In the genomic region with DNA sequence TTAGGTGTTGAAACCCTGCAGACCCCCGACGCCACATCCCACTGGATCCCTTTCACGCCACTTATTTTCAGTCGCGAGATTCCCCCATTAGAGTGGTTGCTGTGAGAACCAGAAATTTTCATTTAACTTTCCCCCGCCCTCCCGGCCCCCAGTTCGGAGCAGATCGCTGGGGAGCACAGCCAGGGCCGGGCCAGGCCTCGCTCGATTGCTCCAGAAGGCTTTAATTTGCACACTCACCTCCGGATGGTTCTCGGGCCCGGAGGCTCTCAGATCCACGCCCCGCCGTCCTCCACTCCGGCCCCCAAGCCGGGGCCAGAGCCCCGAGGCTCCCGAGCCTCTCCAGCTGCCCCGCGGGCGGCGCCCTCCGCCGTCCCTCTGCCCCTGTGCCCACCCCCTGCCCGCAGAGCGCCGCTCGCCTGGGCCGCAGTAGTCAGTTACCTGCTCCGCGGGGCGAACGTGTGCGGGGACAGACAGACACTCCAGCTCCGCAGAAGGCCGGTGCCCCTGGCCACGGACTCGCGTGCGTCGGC, we compare ENCODE assay signal across 8 mouse cellular contexts.
DNase-seq lines count a peak whose midpoint lies in the region; ATAC-seq lines count a peak whose summit lies in the region.

No protein-coding gene starts in this region.

- H3K9me3 ChIP-seq in heart, embryonic 13.5 days = no peaks in the 10 kb centered on the region
- H3K9me3 ChIP-seq in intestine, embryonic 15.5 days = no peaks in the 10 kb centered on the region
- no peaks in the 10 kb centered on the region for H3K9me3 ChIP-seq in lung, embryonic 15.5 days

- peak overlapping the region; percentile 68 for H3K4me3 ChIP-seq in heart, embryonic 13.5 days
- H3K4me3 ChIP-seq in intestine, embryonic 15.5 days (replicated peaks) = peak overlapping the region; percentile 55
- H3K4me3 ChIP-seq in lung, embryonic 15.5 days = peak overlapping the region; percentile 56

- WGBS in heart, embryonic 13.5 days = 2% methylated on average over 45 of the region's 45 CpGs
- whole genome bisulfite sequencing in intestine, embryonic 15.5 days = 2% methylated on average over 45 of the region's 45 CpGs
- under 1% methylated on average over 44 of the region's 45 CpGs for WGBS in lung, embryonic 15.5 days

- no peak; the same call in 1 of the 2 replicates for ATAC-seq in heart, embryonic 13.5 days (ENCODE audit: extremely low read depth, insufficient number of reproducible peaks, low FRiP score, low TSS enrichment)
- 0 out of 2 replicates have a peak, but pooled peaks have one; percentile 18 for ATAC-seq in intestine, embryonic 15.5 days
- ATAC-seq in lung, embryonic 15.5 days (ENCODE audit: borderline replicate concordance, extremely low read depth, low FRiP score, low TSS enrichment) = peak; percentile 47

- intact Hi-C loops in heart, postnatal 36 days (cut with DNase I) = no loop called here

- H3K4me2 ChIP-seq in heart, embryonic 13.5 days = peak overlapping the region; percentile 99
- H3K4me2 ChIP-seq in intestine, embryonic 15.5 days (replicated peaks) = peak overlapping the region; percentile 99
- H3K4me2 ChIP-seq in lung, embryonic 15.5 days = peak overlapping the region; percentile 99

- H3K9ac ChIP-seq in heart, embryonic 13.5 days = peak overlapping the region; percentile 20; the same call in 1 of the 2 replicates
- H3K9ac ChIP-seq in intestine, embryonic 15.5 days = no peak overlapping the region; the same call in 1 of the 2 replicates
- peak overlapping the region; percentile 40 for H3K9ac ChIP-seq in lung, embryonic 15.5 days

- peaks cover 26% of the 10 kb centered on the region for H3K4me1 ChIP-seq in heart, embryonic 13.5 days
- H3K4me1 ChIP-seq in intestine, embryonic 15.5 days (replicated peaks) = peaks cover 16% of the 10 kb centered on the region
- H3K4me1 ChIP-seq in lung, embryonic 15.5 days = peaks cover 18% of the 10 kb centered on the region

- no peaks in the 10 kb centered on the region for H3K36me3 ChIP-seq in heart, embryonic 13.5 days
- no peaks in the 10 kb centered on the region for H3K36me3 ChIP-seq in intestine, embryonic 15.5 days
- no peaks in the 10 kb centered on the region for H3K36me3 ChIP-seq in lung, embryonic 15.5 days

- peaks cover 50% of the 10 kb centered on the region for H3K27me3 ChIP-seq in heart, embryonic 13.5 days (replicated peaks)
- peaks cover 25% of the 10 kb centered on the region for H3K27me3 ChIP-seq in intestine, embryonic 15.5 days (replicated peaks)
- peaks cover 41% of the 10 kb centered on the region for H3K27me3 ChIP-seq in lung, embryonic 15.5 days

- DNase-seq in heart, postnatal 36 days = no peak
- peak; percentile 5 to 8 for DNase-seq in cerebellum, postnatal 36 days
- no peak for DNase-seq in layer of hippocampus, adult 9-10 months (ENCODE audit: low spot score)
- no peak for DNase-seq in left cerebral cortex, adult 8-10 months (ENCODE audit: low spot score in 2 of 2)
- no peak for DNase-seq in natural killer cell, adult 2 months (ENCODE audit: low spot score in 2 of 2)

- H3K27ac ChIP-seq in heart, embryonic 13.5 days (replicated peaks) = no peak overlapping the region
- H3K27ac ChIP-seq in intestine, embryonic 15.5 days = no peak overlapping the region
- H3K27ac ChIP-seq in lung, embryonic 15.5 days = peak overlapping the region; percentile 85

Comparison
In these comparisons a context has a peak if more than half of its experiments do, and no peak if none do; other contexts are left out.
1. DNase-seq: peak in cerebellum, postnatal 36 days (2 of 2); none in heart, postnatal 36 days (0 of 2), layer of hippocampus, adult 9-10 months (single experiment), left cerebral cortex, adult 8-10 months (0 of 2) and natural killer cell, adult 2 months (0 of 2).
2. Peak in every context shown above with its lines, with median percentiles within 50 percentile points of each other: H3K4me2 ChIP-seq and H3K4me3 ChIP-seq.